Mouse (Mus musculus) heart, postnatal 0 days (tissue): ENCODE measurements around the gene Gga1. TPM values are rescaled to one million over a fixed set of nuclear protein-coding genes. Genes with fewer than 3 reads are reported as not detected.

Source experiments
- ATAC-seq: fragments of 200-750 bp; cut with Nextera tagmentation; 2 replicates; pipeline ENCODE4 v1.8.0; 2017; ENCODE audit warnings: low read depth, moderate number of reproducible peaks, moderate library complexity; ENCODE audit not compliant: insufficient read depth
- DNase-seq: peaks from one replicate; pipeline ENCODE4 v3.0.0-alpha.2; 2016; ENCODE audit warnings: low spot score
- H3K27ac ChIP-seq: fragments of 300-500 bp; sonication (generic); 2 replicates; pipeline ENCODE4 v1.5.1; 2014; ENCODE audit warnings: low read depth, mild to moderate bottlenecking
- H3K27me3 ChIP-seq: fragments of 300-500 bp; sonication (generic); 2 replicates; pipeline ENCODE4 v1.6.1; 2014; ENCODE audit warnings: low read length, mixed read lengths; ENCODE audit not compliant: control insufficient read depth, insufficient read depth
- H3K36me3 ChIP-seq: fragments of 300-500 bp; sonication (generic); replicated peaks from 2 replicates; pipeline ENCODE4 v1.6.1; 2014; ENCODE audit warnings: low read length, mixed read lengths; ENCODE audit not compliant: control insufficient read depth, insufficient read depth
- H3K4me1 ChIP-seq: fragments of 300-500 bp; sonication (generic); 2 replicates; pipeline ENCODE4 v1.6.1; 2014; ENCODE audit warnings: antibody characterized with exemption; ENCODE audit not compliant: control insufficient read depth, insufficient read depth
- H3K4me2 ChIP-seq: fragments of 300-500 bp; sonication (generic); 2 replicates; pipeline ENCODE4 v1.6.1; 2014; ENCODE audit warnings: low read depth, mild to moderate bottlenecking, low read length, moderate library complexity
- H3K4me3 ChIP-seq: fragments of 300-500 bp; sonication (generic); 2 replicates; pipeline ENCODE4 v1.5.1; 2014; ENCODE audit warnings: low read depth, low read length
- H3K9ac ChIP-seq: fragments of 300-500 bp; sonication (generic); replicated peaks from 2 replicates; pipeline ENCODE4 v1.6.1; 2014; ENCODE audit warnings: low read depth, low read length, mixed read lengths
- H3K9me3 ChIP-seq: fragments of 300-500 bp; sonication (generic); replicated peaks from 2 replicates; pipeline ENCODE4 v1.6.1; 2016; ENCODE audit warnings: low read length; ENCODE audit not compliant: control insufficient read depth
- CTCF ChIP-seq: IDR thresholded peaks from 2 replicates; pipeline ENCODE4 v1.5.1; 2016; ENCODE audit warnings: antibody characterized with exemption, control low read depth, low read depth
- EP300 ChIP-seq: IDR thresholded peaks from 2 replicates; pipeline ENCODE4 v1.6.1; 2016; ENCODE audit warnings: antibody characterized with exemption, low read depth
- WGBS: fragments of 180-500 bp; shearing (Covaris S2); extraction: QIAGEN DNeasy Blood & Tissue Kit; methylation state at CpG from one replicate; pipeline ENCODE4 v1.1.7; 2014; 5-methylcytosine and 5-hydroxymethylcytosine counted together
- polyA plus RNA-seq: library from polyadenylated mRNA; unstranded; fragments of >200 nt; fragmentation: Nextera tagmentation; extraction: Ambion mirVana; gene quantifications from 2 replicates; pipeline ENCODE4 v1.2.1, GENCODE M21; 2015
- total RNA-seq: library from RNA; depleted of rRNA; stranded (reverse); fragments of >200 nt; gene quantifications from 2 replicates; pipeline ENCODE4 v1.2.3, GENCODE M21; 2014; ENCODE audit warnings: low replicate concordance

Gga1 gene
- total and polyA plus RNA-seq, 2 experiments from 2014 or later: 32.4 TPM

- Histone ChIP-seq H3K27me3 (0 out of 2 replicates have a peak, but pooled peaks cover 13% of the 10 kb centered on the region), H3K9me3 (no peaks in the 10 kb centered on the region), H3K4me2 (peak overlapping the region; percentile 41), H3K36me3 (no peaks in the 10 kb centered on the region), H3K9ac (no peak overlapping the region), H3K4me3 (no peak overlapping the region), H3K27ac (peak overlapping the region; percentile 92), H3K4me1 (peaks cover 31% of the 10 kb centered on the region)
- TF ChIP-seq CTCF (no peak), EP300 (no peak)
- DNase-seq (peak; percentile 73), ATAC-seq (peak; percentile 62)
- WGBS: 51% methylated on average over 18 of the region's 19 CpGs
Observed at GRCm38 (mm10) chr15:78831720-78832657, 45.0 kb upstream of the Gga1 start.

- peak; percentile 72 for DNase-seq
- Histone ChIP-seq H3K27me3 (0 out of 2 replicates have a peak, but pooled peaks cover 8% of the 10 kb centered on the region), H3K27ac (peak overlapping the region; percentile 92), H3K4me1 (peaks cover 31% of the 10 kb centered on the region), H3K4me2 (peak overlapping the region; percentile 4; the same call in 1 of the 2 replicates), H3K4me3 (no peak overlapping the region), H3K9ac (no peak overlapping the region), H3K36me3 (no peaks in the 10 kb centered on the region), H3K9me3 (no peaks in the 10 kb centered on the region)
- ATAC-seq: peak; percentile 59
- 20% methylated on average over 14 of the region's 14 CpGs for WGBS
- TF ChIP-seq CTCF (peak; percentile 3; the same call in 1 of the 2 replicates), EP300 (no peak; the same call in 1 of the 2 replicates)
Observed at GRCm38 (mm10) chr15:78832701-78833123, 44.3 kb upstream of the Gga1 start.

- Histone ChIP-seq H3K4me3 (no peak overlapping the region), H3K27ac (peak overlapping the region; percentile 92), H3K4me2 (no peak overlapping the region), H3K9me3 (no peaks in the 10 kb centered on the region), H3K27me3 (no peaks in the 10 kb centered on the region), H3K4me1 (peaks cover 31% of the 10 kb centered on the region), H3K9ac (no peak overlapping the region), H3K36me3 (no peaks in the 10 kb centered on the region)
- no peak for TF ChIP-seq CTCF
- TF ChIP-seq EP300: no peak
- DNase-seq (no peak), ATAC-seq (no peak)
- WGBS: 90% methylated on average over 3 of the region's 3 CpGs
Observed at GRCm38 (mm10) chr15:78833582-78833981, 43.4 kb upstream of the Gga1 start.

GRCm38 (mm10) chr15:78834233-78835005 is 42.6 kb upstream of the Gga1 start:
- no peaks in the 10 kb centered on the region for H3K36me3 ChIP-seq
- peaks cover 31% of the 10 kb centered on the region for H3K4me1 ChIP-seq
- ATAC-seq (no peak), DNase-seq (no peak)
- no peak overlapping the region for H3K9ac ChIP-seq
- H3K27me3 ChIP-seq: no peaks in the 10 kb centered on the region
- peak overlapping the region; percentile 92 for H3K27ac ChIP-seq
- H3K4me2 ChIP-seq: no peak overlapping the region
- H3K4me3 ChIP-seq: no peak overlapping the region
- H3K9me3 ChIP-seq: no peaks in the 10 kb centered on the region
- TF ChIP-seq EP300 (no peak), CTCF (no peak)
- 30% methylated on average over 10 of the region's 10 CpGs for WGBS
